Mouse (Mus musculus): ENCODE measurements at regions not wholly inside any gene's neighbourhood (a gene's known extent, or its start where the extent isn't known, plus 50 kb on each side); places are given as distances from the start of the nearest gene placed in this dataset.
A peak's percentile ranks its signal among the peaks of the same experiment; 100 is the strongest.

GRCm38 (mm10) chr2:167826922-167827703 lies 104.7 kb upstream of the Ptpn1 start:
- intact Hi-C loops (cut with DNase I): no loop called here
- DNase-seq (ENCODE audit: extremely low spot score in 1 of 2, low spot score in 2 of 2): no peak

GRCm38 (mm10) chr2:167823513-167823912 lies 108.3 kb upstream of the Ptpn1 start:
- intact Hi-C loops (cut with DNase I): no loop called here
- no peak for DNase-seq (ENCODE audit: extremely low spot score in 1 of 2, low spot score in 2 of 2)

- DNase-seq (ENCODE audit: extremely low spot score in 1 of 2, low spot score in 2 of 2): no peak
- intact Hi-C loops (cut with DNase I): no loop called here
Measured at GRCm38 (mm10) chr2:167823044-167823443, 108.8 kb upstream of the Ptpn1 start.

- intact Hi-C loops (cut with DNase I): no loop called here
- no peak for DNase-seq (ENCODE audit: extremely low spot score in 1 of 2, low spot score in 2 of 2)
Measured at GRCm38 (mm10) chr2:167821186-167821585, 110.7 kb upstream of the Ptpn1 start.

- no peak for DNase-seq (ENCODE audit: extremely low spot score in 1 of 2, low spot score in 2 of 2)
- intact Hi-C loops (cut with DNase I): no loop called here
Measured at GRCm38 (mm10) chr2:167818799-167819198, 113.1 kb upstream of the Ptpn1 start.

- DNase-seq (ENCODE audit: extremely low spot score in 1 of 2, low spot score in 2 of 2): no peak
Measured at GRCm38 (mm10) chr2:167817030-167817429, 114.8 kb upstream of the Ptpn1 start.

GRCm38 (mm10) chr2:167815123-167815522 lies 116.7 kb upstream of the Ptpn1 start:
- intact Hi-C loops (cut with DNase I): no loop called here
- peak in 1 of 2 experiments; percentile 57 for DNase-seq (ENCODE audit: extremely low spot score in 1 of 2, low spot score in 2 of 2)

More at GRCm38 (mm10) chr2:167817030-167817429, 114.8 kb upstream of the Ptpn1 start:
- intact Hi-C loops (cut with DNase I): no loop called here

- intact Hi-C loops (cut with DNase I): no loop called here
- no peak for DNase-seq (ENCODE audit: extremely low spot score in 1 of 2, low spot score in 2 of 2)
Measured at GRCm38 (mm10) chr2:167809256-167809655, 119.6 kb upstream of the Tmem189 start.

GRCm38 (mm10) chr2:167805629-167806304 lies 116.1 kb upstream of the Tmem189 start:
- intact Hi-C loops (cut with DNase I): no loop called here
- DNase-seq (ENCODE audit: extremely low spot score in 1 of 2, low spot score in 2 of 2): no peak

GRCm38 (mm10) chr2:167804493-167805227 lies 115.0 kb upstream of the Tmem189 start:
- intact Hi-C loops (cut with DNase I): no loop called here

GRCm38 (mm10) chr2:167802494-167802893 lies 112.9 kb upstream of the Tmem189 start:
- DNase-seq (ENCODE audit: extremely low spot score in 1 of 2, low spot score in 2 of 2): no peak

More at GRCm38 (mm10) chr2:167804493-167805227, 115.0 kb upstream of the Tmem189 start:
- DNase-seq (ENCODE audit: extremely low spot score in 1 of 2, low spot score in 2 of 2): no peak

GRCm38 (mm10) chr2:167801389-167801788 lies 111.8 kb upstream of the Tmem189 start:
- DNase-seq (ENCODE audit: extremely low spot score in 1 of 2, low spot score in 2 of 2): no peak
- intact Hi-C loops (cut with DNase I): no loop called here

More at GRCm38 (mm10) chr2:167802494-167802893, 112.9 kb upstream of the Tmem189 start:
- intact Hi-C loops (cut with DNase I): no loop called here

GRCm38 (mm10) chr2:167800648-167801245 lies 111.1 kb upstream of the Tmem189 start:
- intact Hi-C loops (cut with DNase I): no loop called here

GRCm38 (mm10) chr2:167799629-167800387 lies 110.2 kb upstream of the Tmem189 start:
- intact Hi-C loops (cut with DNase I): no loop called here
- peak in 1 of 2 experiments; percentile 36 for DNase-seq (ENCODE audit: extremely low spot score in 1 of 2, low spot score in 2 of 2)

More at GRCm38 (mm10) chr2:167800648-167801245, 111.1 kb upstream of the Tmem189 start:
- no peak for DNase-seq (ENCODE audit: extremely low spot score in 1 of 2, low spot score in 2 of 2)

GRCm38 (mm10) chr2:167798969-167799513 lies 109.4 kb upstream of the Tmem189 start:
- intact Hi-C loops (cut with DNase I): no loop called here

GRCm38 (mm10) chr2:167798076-167798782 lies 108.6 kb upstream of the Tmem189 start:
- intact Hi-C loops (cut with DNase I): no loop called here
- DNase-seq (ENCODE audit: extremely low spot score in 1 of 2, low spot score in 2 of 2): no peak

More at GRCm38 (mm10) chr2:167798969-167799513, 109.4 kb upstream of the Tmem189 start:
- DNase-seq (ENCODE audit: extremely low spot score in 1 of 2, low spot score in 2 of 2): no peak

GRCm38 (mm10) chr2:167795491-167795890 lies 105.9 kb upstream of the Tmem189 start:
- DNase-seq (ENCODE audit: extremely low spot score in 1 of 2, low spot score in 2 of 2): no peak
- intact Hi-C loops (cut with DNase I): no loop called here
